In the genomic region with DNA sequence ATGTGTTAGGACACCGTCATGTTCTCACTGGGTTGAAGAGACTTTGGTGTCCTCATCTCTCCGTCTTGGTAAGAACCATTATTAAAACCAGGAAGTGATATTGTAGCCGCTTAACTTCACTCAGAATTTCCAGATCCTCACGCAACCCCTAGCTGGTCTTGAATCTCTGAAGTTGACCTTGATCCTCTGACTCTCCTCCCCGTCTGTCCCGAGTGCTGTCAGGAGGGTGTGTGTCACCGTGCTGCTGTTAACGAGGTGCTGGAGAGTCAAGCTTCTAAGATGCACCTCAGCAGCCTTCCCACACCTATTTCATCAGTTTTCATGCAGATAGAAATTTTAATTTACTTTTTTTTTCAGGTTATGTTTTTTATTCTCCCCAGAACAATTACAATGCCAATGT, we compare ENCODE assay signal across 29 mouse cellular contexts. TPM values are rescaled to one million over a fixed set of nuclear protein-coding genes. Genes with fewer than 3 reads are reported as not detected.
DNase-seq lines count a peak whose midpoint lies in the region; ATAC-seq and TF ChIP-seq lines count a peak whose summit lies in the region.
"Had no signal": no experiment of that assay in that cellular context is flagged by ENCODE, and none has a peak within 500 bp of the region (broad histone marks: within the 10 kb centered on the region; RNA-seq: fewer than 3 reads in every experiment).

No protein-coding gene starts in this region.

- peak; percentile 14 for DNase-seq in adrenal gland, postnatal 25 days
- no peak for DNase-seq in adrenal gland, postnatal 10 days
- no peak for DNase-seq in heart, postnatal 36 days
- DNase-seq in lung, postnatal 0 days (ENCODE audit: low spot score): no peak
- no peak for DNase-seq in lung, postnatal 14 days
- no peak for DNase-seq in stomach, postnatal 0 days (ENCODE audit: low spot score)
- DNase-seq in midbrain, embryonic 10.5 days (ENCODE audit: low spot score): no peak
- DNase-seq: cerebellum, adult 2 months; cerebellum, postnatal 14 days; forebrain, postnatal 0 days; gastrocnemius, postnatal 14 days; heart, adult 11 months; heart, postnatal 4 days; lung, embryonic 14.5 days; right cerebral cortex, adult 18-20 months; thymus, adult 18-20 months; thymus, postnatal 25 days had no signal

- no peaks in the 10 kb centered on the region for H3K9me3 ChIP-seq in heart, embryonic 15.5 days (replicated peaks)
- no peaks in the 10 kb centered on the region for H3K9me3 ChIP-seq in lung, postnatal 0 days (ENCODE audit: low read length)
- no peaks in the 10 kb centered on the region for H3K9me3 ChIP-seq in stomach, postnatal 0 days (ENCODE audit: control insufficient read depth, low read length)
- no peaks in the 10 kb centered on the region for H3K9me3 ChIP-seq in midbrain, embryonic 10.5 days (replicated peaks)
- H3K9me3 ChIP-seq: hindbrain, embryonic 13.5 days; limb, embryonic 12.5 days; liver, embryonic 15.5 days; midbrain, embryonic 12.5 days; neural tube, embryonic 12.5 days; stomach, embryonic 15.5 days had no signal

- 67% methylated on average over 8 of the region's 8 CpGs for WGBS in heart, embryonic 15.5 days
- 75% methylated on average over 8 of the region's 8 CpGs for WGBS in lung, postnatal 0 days
- 80% methylated on average over 8 of the region's 8 CpGs for WGBS in stomach, postnatal 0 days
- 91% methylated on average over 8 of the region's 8 CpGs for WGBS in midbrain, embryonic 10.5 days

- no peak overlapping the region for H3K4me3 ChIP-seq in heart, embryonic 15.5 days
- no peak overlapping the region for H3K4me3 ChIP-seq in lung, postnatal 0 days (ENCODE audit: low read depth, low read length)
- no peak overlapping the region for H3K4me3 ChIP-seq in stomach, postnatal 0 days (ENCODE audit: low read depth, low read length)
- H3K4me3 ChIP-seq in midbrain, embryonic 10.5 days: no peak overlapping the region
- H3K4me3 ChIP-seq: erythroblast, embryonic 14.5 days; hindbrain, embryonic 13.5 days; layer of hippocampus, adult 2 months; left cerebral cortex, adult 2 months; limb, embryonic 12.5 days; liver, embryonic 15.5 days; midbrain, embryonic 12.5 days; myocyte; neural tube, embryonic 12.5 days; stomach, embryonic 15.5 days had no signal

- H3K27ac ChIP-seq in heart, embryonic 15.5 days: peak overlapping the region; percentile 43; the same call in 1 of the 2 replicates
- peak overlapping the region; percentile 43; the same call in 1 of the 2 replicates for H3K27ac ChIP-seq in lung, postnatal 0 days (ENCODE audit: low read length)
- H3K27ac ChIP-seq in stomach, postnatal 0 days (replicated peaks): 0 out of 2 replicates have a peak overlapping the region, but pooled peaks have one; percentile 13
- H3K27ac ChIP-seq in midbrain, embryonic 10.5 days (replicated peaks): no peak overlapping the region
- H3K27ac ChIP-seq: hindbrain, embryonic 13.5 days; layer of hippocampus, adult 2 months; left cerebral cortex, adult 2 months; limb, embryonic 12.5 days; liver, embryonic 15.5 days; midbrain, embryonic 12.5 days; neural tube, embryonic 12.5 days; stomach, embryonic 15.5 days had no signal

- H3K4me1 ChIP-seq in heart, embryonic 15.5 days (replicated peaks): peaks cover 2% of the 10 kb centered on the region; the same call in 1 of the 2 replicates
- H3K4me1 ChIP-seq in lung, postnatal 0 days (ENCODE audit: insufficient read depth, low read depth, low read length): no peaks in the 10 kb centered on the region
- H3K4me1 ChIP-seq in stomach, postnatal 0 days (replicated peaks; ENCODE audit: control insufficient read depth, insufficient read depth): no peaks in the 10 kb centered on the region
- no peaks in the 10 kb centered on the region for H3K4me1 ChIP-seq in midbrain, embryonic 10.5 days
- H3K4me1 ChIP-seq: hindbrain, embryonic 13.5 days; liver, embryonic 15.5 days; midbrain, embryonic 12.5 days; neural tube, embryonic 12.5 days; stomach, embryonic 15.5 days had no signal

- no peaks in the 10 kb centered on the region for H3K27me3 ChIP-seq in heart, embryonic 15.5 days
- H3K27me3 ChIP-seq in lung, postnatal 0 days (replicated peaks; ENCODE audit: insufficient read depth, low read length): no peaks in the 10 kb centered on the region
- no peaks in the 10 kb centered on the region for H3K27me3 ChIP-seq in stomach, postnatal 0 days (ENCODE audit: control insufficient read depth, insufficient read depth, low read length)
- no peaks in the 10 kb centered on the region for H3K27me3 ChIP-seq in midbrain, embryonic 10.5 days (ENCODE audit: low read depth, poor library complexity, severe bottlenecking)
- H3K27me3 ChIP-seq: hindbrain, embryonic 13.5 days; limb, embryonic 12.5 days; liver, embryonic 15.5 days; midbrain, embryonic 12.5 days; neural tube, embryonic 12.5 days; Patski; stomach, embryonic 15.5 days had no signal

- no peak overlapping the region for H3K4me2 ChIP-seq in heart, embryonic 15.5 days
- no peak overlapping the region for H3K4me2 ChIP-seq in lung, postnatal 0 days (replicated peaks; ENCODE audit: low read depth, low read length)
- H3K4me2 ChIP-seq in stomach, postnatal 0 days (replicated peaks; ENCODE audit: low read depth): no peak overlapping the region
- H3K4me2 ChIP-seq: hindbrain, embryonic 13.5 days; limb, embryonic 12.5 days; liver, embryonic 15.5 days; lung, embryonic 14.5 days; midbrain, embryonic 12.5 days; neural tube, embryonic 12.5 days; stomach, embryonic 15.5 days had no signal

- TF ChIP-seq CTCF in lung, postnatal 0 days (IDR thresholded peaks at IDR 0.05): no peak
- TF ChIP-seq CTCF in stomach, postnatal 0 days (IDR thresholded peaks at IDR 0.05; ENCODE audit: low read depth): no peak

- no peak for ATAC-seq in heart, embryonic 15.5 days (replicated peaks; ENCODE audit: insufficient number of reproducible peaks, insufficient read depth, low FRiP score, low read depth)
- no peak for ATAC-seq in lung, postnatal 0 days
- ATAC-seq in stomach, postnatal 0 days (ENCODE audit: low FRiP score, low TSS enrichment): peak; percentile 31; the same call in 1 of the 2 replicates
- ATAC-seq: forebrain, postnatal 0 days; Patski had no signal

- TF ChIP-seq EP300 in lung, postnatal 0 days (IDR thresholded peaks at IDR 0.05): no peak
- no peak for TF ChIP-seq EP300 in stomach, postnatal 0 days (optimal IDR thresholded peaks at IDR 0.05)

- no peak overlapping the region for H3K9ac ChIP-seq in heart, embryonic 15.5 days
- no peak overlapping the region for H3K9ac ChIP-seq in lung, postnatal 0 days (replicated peaks; ENCODE audit: low read depth)
- no peak overlapping the region for H3K9ac ChIP-seq in stomach, postnatal 0 days (ENCODE audit: low read length)
- H3K9ac ChIP-seq: forebrain, postnatal 0 days; hindbrain, embryonic 13.5 days; limb, embryonic 12.5 days; liver, embryonic 15.5 days; lung, embryonic 14.5 days; midbrain, embryonic 12.5 days; neural tube, embryonic 12.5 days; stomach, embryonic 15.5 days had no signal

- intact Hi-C loops in heart, postnatal 36 days (cut with DNase I): no loop called here

- H3K36me3 ChIP-seq in heart, embryonic 15.5 days: no peaks in the 10 kb centered on the region
- no peaks in the 10 kb centered on the region for H3K36me3 ChIP-seq in lung, postnatal 0 days (ENCODE audit: insufficient read depth, low read length)
- H3K36me3 ChIP-seq in stomach, postnatal 0 days (ENCODE audit: control insufficient read depth, insufficient read depth, low read length): no peaks in the 10 kb centered on the region
- no peaks in the 10 kb centered on the region for H3K36me3 ChIP-seq in midbrain, embryonic 10.5 days
- H3K36me3 ChIP-seq: hindbrain, embryonic 13.5 days; midbrain, embryonic 12.5 days; neural tube, embryonic 12.5 days; stomach, embryonic 15.5 days had no signal

RNA-seq across cellular contexts. Expression of gene Pxk, which starts 14.0 kb away (rescaled TPM):
- total RNA-seq in adrenal gland, postnatal 25 days (2021): 52.8 and 78.7 TPM in 2 replicates
- total RNA-seq in adrenal gland, postnatal 10 days (2021): 10 to 100 TPM; 32.3 to 40.9 TPM
- 30.0 and 32.1 TPM in 2 replicates for polyA plus RNA-seq in heart, embryonic 15.5 days (2015; fragmentation: Nextera tagmentation; extraction: Ambion mirVana)
- 10 to 100 TPM; 25.2 to 27.3 TPM for total RNA-seq in heart, postnatal 36 days (2021)
- polyA plus RNA-seq in lung, postnatal 0 days (2015; fragmentation: Nextera tagmentation; extraction: Ambion mirVana): 47.5 and 48.4 TPM in 2 replicates
- 29.4 TPM in 2 replicates for polyA plus RNA-seq in stomach, postnatal 0 days (2015; fragmentation: Nextera tagmentation; extraction: Ambion mirVana)
- 14.7 and 17.8 TPM in 2 replicates for polyA plus RNA-seq in midbrain, embryonic 10.5 days (2016; fragmentation: Nextera tagmentation; extraction: Ambion mirVana)

RNA-seq across cellular contexts. Expression of gene Rpp14, which starts 31.9 kb away (rescaled TPM):
- 36.2 and 38.2 TPM in 2 replicates for total RNA-seq in adrenal gland, postnatal 25 days (2021)
- 10 to 100 TPM; 31.6 to 37.2 TPM for total RNA-seq in adrenal gland, postnatal 10 days (2021)
- 39.3 and 40.3 TPM in 2 replicates for polyA plus RNA-seq in heart, embryonic 15.5 days (2015; fragmentation: Nextera tagmentation; extraction: Ambion mirVana)
- 10 to 100 TPM; 27.1 to 30.3 TPM for total RNA-seq in heart, postnatal 36 days (2021)
- polyA plus RNA-seq in lung, postnatal 0 days (2015; fragmentation: Nextera tagmentation; extraction: Ambion mirVana): 34.0 and 37.6 TPM in 2 replicates
- 32.6 and 35.0 TPM in 2 replicates for polyA plus RNA-seq in stomach, postnatal 0 days (2015; fragmentation: Nextera tagmentation; extraction: Ambion mirVana)
- polyA plus RNA-seq in midbrain, embryonic 10.5 days (2016; fragmentation: Nextera tagmentation; extraction: Ambion mirVana): 57.5 and 60.1 TPM in 2 replicates
